Mouse (Mus musculus): ENCODE data around the gene Nav2.

Gene Nav2

DNA sequence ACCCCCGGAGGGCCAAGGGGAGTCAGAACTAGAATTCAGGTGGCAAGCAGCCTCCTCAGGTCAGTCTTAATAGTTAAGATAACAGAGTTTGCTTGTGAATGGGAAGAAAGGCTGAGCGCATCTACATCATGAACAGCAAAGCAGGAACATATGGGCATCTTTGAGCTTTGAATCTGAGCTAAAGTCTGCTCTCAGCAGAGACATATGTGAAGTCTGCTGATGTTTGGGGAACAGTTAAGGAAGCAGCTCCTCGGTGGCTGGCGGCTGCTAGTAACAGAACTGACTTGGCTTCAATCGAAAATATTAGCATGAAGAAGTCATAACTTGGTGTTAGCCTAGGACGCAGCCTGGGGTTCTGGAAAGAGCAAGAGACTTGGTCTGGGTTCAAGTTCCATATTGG, 102.2 kb downstream of the Nav2 start:
- WGBS: 67% methylated on average over 6 of the region's 6 CpGs

DNA sequence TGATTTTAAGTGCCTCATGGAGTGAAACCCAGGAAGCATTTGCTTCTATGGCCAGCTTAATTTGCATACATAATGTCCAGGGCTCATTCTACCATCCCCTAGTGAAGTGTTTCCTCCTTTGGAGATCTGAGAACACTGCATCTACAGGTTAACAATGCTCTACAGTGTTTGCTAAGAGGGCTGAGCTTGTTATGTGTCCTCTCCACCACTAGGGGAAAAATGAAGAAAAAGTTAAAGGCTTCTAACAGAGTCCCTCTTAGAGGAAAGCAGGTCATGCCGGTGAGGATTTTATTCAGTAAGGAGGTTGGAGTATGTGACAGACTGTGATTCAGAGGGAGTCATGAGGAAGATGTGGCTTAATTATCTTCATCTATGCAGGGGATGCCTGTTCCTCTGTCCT, 103.5 kb downstream of the Nav2 start:
- WGBS: 49% methylated on average over 1 of the region's 1 CpGs

DNA sequence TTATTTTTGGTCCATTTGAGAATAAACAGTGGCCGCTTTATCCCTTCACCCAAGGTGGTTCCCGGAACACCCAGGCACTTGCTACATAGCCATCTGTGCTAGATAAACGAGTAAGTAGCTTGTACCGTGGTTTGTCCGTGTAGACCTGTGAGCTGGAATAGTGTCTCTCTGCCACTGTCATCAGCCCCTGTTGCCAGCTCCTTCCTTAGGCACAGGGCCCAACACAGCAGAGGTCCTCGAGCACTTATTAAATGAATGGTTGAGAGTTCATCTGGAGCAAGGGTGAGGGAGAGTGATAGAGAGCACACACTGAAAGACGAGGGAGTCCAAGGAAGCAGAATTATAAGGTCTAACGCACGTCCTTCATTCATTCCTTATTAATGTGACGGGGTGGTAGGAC, 106.0 kb downstream of the Nav2 start:
- WGBS: 94% methylated on average over 10 of the region's 10 CpGs

DNA sequence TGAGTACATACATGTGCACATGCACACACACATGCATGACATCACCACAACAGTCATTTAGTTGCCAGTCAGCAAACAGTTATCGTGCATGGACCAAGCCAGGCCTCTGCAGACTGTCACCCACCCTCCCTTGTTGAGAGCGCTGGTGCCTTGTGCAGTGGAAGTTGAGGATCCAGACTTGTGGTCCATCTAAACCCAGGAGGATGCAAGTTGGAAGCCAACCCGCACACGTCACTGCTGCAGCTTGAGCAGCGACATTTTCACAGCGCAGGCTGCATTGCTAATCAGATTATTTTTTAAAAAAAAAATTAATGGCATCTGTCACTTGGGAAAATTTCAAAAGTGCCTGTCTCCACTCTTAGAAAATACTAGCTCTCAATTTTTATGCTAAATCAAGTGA, 106.8 kb downstream of the Nav2 start:
- WGBS: 92% methylated on average over 6 of the region's 6 CpGs

DNA sequence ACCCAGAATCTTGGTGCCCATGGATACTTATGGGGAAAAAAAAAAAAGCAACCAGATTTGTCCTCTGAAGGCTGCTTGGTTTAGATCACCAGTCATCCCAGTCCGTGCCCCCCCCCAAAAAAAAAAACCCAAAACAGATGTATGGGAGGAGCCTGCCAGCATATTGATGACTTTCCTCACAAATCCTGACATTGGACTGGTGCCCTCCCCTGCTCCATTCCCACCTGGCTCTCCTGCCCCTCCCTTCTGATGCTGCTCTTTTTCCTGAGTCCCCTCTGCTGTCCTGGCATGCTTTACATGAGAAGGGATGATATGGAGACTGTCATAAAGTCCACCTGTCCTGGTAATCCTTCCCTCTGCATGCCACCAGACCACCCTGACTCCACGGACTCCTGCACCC, 107.6 kb downstream of the Nav2 start:
- WGBS: 64% methylated on average over 2 of the region's 2 CpGs

DNA sequence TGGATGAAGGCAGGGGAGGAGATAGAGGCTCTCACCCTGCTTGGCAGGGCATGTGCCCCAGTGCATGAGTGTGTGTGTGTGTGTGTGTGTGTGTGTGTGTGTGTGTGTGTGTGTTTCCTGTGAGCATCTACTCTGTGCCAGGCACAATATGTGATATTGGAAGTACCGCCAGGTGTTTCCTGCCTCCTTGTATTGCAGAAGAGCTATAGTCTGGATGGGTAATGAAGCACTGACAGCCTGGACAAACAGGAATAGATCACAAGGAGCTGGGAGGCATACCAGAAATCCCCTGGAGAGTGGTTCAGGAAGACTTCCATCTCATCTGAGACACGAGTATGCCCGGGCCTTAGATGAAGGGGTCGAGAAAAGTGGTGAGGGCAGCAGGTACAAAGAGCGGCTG, 109.3 kb downstream of the Nav2 start:
- WGBS: 81% methylated on average over 5 of the region's 5 CpGs

DNA sequence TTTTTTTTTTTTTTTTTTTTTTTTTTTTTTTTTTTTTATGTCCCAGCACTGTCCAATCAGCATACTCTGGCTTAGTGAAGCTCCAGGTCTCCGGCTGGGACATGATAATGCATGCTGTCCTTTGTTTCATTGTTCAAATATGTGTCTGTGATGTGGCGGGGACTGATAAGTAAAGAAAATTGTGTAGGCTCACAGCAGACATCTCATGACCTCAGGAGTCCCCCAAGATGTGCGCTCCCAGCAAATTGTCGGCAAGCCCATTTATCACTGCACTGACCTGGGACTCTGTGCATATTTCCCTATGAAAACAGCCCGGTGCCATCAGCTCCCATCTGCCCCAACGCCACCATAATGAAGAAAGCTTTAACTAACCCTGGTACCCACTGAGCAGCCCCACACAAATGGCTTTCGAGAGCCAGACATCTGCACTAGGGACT, 110.0 kb downstream of the Nav2 start:
- 85% methylated on average over 7 of the region's 7 CpGs for WGBS

DNA sequence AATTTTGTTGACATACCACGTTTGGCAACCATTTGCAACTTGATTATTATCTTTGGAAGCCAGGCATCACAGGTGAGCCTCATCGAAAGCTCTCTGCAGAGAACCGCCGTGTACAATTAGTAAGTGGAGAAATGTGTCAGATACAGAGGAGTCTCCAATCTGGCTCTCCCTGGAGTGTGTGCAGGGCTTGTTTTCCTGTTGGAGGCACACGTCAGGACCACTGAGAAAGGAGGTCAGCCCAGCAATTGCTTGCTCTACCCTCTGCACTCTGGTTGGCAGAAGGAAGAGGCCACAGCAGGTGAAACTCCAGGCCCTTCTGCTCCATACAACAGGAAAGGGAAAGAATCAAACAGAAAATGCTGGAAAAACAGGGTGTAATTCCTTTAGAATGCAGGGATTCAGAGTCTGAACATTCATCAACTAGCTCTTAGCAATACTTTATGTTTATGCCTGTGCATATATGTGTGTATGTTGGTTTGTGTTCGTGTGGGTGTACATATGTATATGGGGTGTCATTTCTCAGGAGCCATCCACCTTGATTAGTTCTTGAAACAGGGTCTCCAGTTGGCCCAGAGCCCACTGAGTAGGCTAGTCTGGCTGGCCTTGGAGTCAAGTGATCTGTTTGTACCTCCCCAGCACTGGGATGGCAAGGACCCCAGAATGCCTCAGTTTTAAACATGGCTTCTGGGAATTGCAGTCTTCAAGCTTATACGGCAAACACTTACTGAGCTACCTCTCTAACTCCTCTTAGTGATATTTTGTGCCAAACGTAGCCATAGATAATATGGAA, 116.7 kb downstream of the Nav2 start:
- 81% methylated on average over 8 of the region's 8 CpGs for WGBS

DNA sequence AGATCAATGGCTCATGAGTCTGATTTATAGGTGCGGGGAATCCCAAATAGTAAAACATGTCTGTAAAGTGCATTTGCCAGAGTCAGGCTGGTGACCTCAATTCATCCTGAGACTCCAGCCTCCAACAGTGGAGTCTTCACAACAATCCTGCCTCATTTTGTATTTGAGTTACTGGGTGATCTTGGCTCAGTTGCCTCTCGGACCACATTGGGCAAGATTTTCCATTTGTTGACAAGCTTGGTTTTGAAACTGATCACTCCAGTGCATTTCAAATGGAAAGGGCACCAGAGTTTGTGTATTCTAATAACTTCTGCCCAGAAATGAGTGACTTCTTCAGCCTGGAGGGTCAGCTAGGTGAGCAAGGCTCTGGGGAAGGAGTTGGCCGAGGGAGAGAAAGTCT, 117.5 kb downstream of the Nav2 start:
- WGBS: 85% methylated on average over 3 of the region's 3 CpGs

DNA sequence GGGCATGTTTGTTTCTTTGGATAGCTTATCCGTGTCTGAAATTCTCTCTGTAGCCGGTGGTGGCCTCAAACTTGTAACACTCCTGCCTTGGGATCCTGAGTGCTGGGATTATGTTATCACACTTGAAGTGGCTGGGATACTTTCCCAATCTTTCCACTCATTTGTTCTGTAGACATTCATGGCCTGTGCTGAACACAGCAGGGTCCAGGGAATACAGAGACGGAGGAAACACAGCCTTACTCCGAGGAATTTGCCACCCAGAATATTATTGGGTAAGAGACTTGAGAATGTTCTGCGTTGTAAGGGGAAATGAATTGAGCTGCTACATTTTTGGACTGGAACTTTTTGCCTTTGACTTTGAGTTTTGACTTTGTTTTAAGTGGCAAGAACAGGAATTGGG, 118.0 kb downstream of the Nav2 start:
- whole genome bisulfite sequencing: 68% methylated on average over 5 of the region's 5 CpGs

DNA sequence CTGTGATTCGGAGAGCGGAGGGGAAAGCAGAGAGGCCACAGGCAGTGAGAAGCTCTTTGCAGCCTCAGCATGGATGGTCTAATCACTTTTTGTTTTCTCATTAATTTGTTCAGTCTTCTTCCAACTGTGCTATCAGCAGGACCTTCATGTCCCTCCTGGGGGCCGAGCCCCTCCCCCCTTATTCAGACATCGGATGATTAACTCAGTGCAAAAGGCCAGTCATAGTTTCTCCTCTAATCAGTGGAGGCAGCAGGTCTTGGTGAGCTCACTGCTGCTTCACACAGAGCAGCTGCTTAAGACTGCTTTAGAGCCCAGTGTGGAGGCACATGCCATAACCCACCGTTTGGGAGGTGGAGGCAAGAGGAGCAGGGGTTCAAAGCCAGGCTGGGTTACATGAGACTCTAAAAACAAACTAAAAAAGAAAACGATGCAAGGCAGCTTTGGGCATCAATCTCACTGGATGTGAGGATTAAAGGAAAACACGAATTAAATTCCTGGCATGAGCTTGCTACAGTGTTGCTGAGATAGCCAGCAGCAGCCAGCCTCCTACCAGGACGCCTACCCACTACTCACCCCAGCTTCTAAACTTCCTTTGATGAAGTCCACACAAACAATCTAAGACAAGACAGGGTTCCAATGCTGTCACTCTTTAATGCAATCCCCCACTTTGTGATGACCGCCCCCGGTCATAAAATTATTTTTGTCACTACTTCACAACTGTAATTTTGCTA, 120.9 kb downstream of the Nav2 start:
- WGBS: 52% methylated on average over 10 of the region's 10 CpGs

DNA sequence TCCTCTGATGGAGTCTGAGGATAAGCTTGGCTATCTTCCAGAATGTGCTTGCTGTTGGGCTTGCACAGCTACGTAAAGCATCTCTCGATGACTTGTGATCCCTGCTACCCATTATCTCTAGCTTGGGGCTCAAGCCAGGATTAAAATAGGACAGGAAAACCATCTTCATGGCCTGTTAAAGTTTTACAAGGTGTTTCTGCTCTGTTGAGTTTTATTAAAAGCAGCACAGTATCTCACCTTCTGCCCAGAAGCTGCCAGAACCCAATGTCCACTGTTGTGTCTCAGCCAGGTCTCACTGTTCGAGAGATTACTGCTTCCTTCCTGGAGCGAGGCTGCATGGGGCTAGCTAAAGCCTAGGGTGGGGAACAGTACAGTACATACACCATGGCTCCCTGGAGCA, 123.7 kb downstream of the Nav2 start:
- 73% methylated on average over 4 of the region's 4 CpGs for WGBS

DNA sequence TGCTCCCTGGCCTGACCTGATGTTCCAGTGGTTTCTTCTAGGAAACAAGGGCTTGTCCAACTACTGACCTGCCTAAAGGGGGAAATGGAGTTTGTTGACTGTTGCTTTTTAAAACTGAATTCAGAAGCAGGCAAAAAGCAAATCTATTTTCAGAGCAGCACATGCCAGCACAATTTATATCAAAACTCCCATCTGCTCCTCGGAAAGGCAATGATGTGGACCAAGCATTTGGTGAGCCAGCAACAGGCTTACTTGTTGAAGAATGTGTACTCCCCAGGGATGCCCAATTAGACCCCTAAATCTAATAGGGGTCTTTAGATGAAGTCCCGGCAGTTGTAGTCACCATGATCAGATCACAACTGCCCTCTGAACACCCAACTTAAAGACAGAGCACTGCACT, 125.7 kb downstream of the Nav2 start:
- WGBS: 61% methylated on average over 2 of the region's 2 CpGs

DNA sequence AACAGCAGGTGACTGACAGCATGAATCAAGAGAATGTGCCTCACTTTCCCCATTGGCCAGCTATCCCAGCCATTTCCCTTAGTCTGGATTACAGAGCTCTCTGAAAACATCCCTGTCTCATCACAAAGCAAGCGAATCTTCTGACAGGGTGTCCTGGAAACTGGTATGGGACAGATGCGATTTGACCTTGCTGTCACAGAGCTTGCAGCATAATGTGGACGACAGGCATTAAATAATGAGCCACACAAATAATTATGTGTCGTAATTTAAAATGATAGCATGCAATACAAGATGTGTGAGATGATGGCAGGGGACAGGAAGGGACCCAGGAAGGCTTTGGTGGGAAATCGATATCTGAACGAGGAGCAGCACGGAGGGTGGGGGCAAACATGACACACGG, 131.6 kb downstream of the Nav2 start:
- 94% methylated on average over 8 of the region's 8 CpGs for WGBS

DNA sequence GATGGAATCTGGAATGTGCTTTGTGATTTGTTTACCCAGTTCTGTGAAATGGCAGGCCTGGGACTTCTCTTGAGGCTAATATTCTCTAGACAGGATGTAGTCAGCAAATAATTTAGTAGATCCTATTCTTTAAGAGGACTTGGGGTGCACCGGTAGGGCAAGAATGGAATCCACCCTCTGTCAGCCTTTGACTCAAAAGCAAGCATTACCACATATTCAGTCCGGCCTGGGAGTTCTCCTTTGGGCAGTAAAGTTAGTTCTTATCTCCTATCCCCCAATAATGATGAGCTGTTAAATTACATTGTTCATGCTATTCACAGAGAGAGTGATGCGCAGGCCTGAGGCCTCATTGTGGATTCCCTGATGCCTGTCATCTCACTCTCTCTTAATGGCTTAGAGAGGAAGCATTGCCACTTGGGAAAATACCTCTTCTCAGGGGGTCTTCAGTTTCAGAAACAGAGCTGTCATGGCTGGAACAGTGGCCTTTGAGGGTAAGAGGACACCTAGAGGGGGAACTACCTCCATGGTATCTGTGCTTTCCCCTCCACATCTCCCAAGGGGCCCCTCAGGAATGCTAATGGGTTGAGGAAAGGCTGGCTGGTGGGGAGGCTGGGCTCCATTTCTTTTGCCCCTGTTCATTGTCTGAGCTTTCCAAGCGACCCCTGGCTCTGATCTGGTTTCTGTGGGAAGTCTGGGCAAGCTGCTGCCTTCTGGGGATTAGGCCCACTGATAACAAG, 133.0 kb downstream of the Nav2 start:
- WGBS: 92% methylated on average over 4 of the region's 4 CpGs

DNA sequence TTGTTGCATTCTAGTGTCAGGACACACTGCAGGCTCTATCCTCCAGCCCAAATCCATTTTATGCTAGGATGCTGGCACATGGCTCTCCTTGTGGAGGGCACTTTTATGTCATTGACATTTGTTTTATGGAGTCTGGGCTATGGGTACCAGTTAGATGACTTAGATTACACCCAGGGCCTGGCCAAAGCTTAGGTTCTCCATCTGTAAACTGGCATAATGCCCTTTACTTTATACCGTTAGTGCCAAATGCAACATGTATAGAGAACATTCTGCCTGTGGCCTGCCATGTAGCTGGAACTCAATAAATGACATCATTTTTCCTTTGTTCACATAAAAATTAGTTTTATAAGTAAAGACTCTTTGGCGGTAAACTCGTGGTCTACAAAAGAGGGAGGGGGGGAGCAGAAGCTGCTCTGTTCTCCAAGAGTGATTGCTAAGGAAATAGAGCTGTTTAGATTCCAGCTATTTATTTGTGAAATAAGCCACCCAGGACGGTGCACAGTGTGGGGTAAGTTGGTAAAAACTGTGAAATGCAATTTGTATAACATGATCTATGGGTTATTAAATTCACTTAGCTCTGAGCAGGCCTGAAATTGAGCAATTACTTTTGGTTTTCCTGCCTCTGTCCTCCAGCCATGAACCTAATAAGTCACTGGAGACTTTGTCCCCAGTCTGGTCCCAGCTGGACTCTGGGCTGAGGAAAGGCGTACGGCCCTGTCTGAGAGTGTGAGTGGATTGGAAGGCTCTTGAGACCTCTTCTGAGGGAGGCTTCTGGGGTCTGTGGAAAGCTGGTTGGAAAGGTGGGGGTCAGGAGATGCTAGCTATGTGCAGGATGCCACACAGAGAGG, 137.2 kb downstream of the Nav2 start:
- WGBS: 91% methylated on average over 6 of the region's 6 CpGs

DNA sequence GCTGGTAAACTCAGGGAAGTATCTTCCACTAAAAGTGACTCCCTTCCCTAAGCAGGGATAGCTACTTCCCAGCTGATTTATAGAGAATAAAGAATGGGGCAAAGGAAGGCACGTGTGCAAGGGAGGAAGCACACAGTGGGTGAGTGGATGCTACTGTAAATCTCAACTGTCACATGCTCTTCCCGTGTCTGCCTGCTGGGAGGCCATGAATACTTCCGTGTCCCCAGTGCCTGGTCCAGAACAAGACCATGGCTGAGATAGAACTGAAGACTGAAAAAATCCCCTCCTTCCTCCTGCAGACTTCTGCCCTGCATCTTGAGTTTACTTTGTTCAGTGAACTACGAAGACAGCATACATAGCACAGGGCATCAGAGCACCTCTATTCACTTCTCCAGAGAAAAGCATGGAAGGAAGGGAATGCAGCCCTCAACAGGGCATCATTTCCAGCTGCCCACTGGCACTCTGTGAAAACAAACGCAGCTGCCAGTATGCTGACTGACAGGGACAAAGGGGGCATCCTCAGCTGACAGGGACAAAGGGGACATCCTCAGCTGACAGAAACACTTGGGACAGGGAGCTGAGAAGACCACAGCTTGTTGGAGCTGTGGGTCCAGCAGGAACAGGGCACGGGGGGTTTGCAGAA, 138.0 kb downstream of the Nav2 start:
- WGBS: 65% methylated on average over 6 of the region's 6 CpGs

DNA sequence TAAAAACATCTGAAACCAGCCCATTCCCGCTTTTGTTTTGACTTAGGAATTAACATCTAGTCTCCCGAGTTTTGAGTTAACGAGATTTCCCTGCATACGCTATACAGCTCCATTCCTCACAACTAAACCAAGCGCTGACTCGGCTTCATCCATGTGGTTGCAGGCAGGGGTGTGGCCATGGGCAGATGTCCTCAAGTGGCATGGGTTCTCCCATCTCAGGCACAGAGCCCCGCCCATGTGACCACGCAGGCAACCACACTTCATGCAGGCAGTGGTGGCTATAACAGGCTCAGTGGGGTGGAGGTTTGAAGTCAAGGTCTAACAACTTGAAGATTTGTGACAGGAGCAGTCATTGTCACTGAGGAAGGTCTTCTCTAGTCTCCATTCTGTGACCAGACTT, 138.8 kb downstream of the Nav2 start:
- 70% methylated on average over 8 of the region's 8 CpGs for WGBS

DNA sequence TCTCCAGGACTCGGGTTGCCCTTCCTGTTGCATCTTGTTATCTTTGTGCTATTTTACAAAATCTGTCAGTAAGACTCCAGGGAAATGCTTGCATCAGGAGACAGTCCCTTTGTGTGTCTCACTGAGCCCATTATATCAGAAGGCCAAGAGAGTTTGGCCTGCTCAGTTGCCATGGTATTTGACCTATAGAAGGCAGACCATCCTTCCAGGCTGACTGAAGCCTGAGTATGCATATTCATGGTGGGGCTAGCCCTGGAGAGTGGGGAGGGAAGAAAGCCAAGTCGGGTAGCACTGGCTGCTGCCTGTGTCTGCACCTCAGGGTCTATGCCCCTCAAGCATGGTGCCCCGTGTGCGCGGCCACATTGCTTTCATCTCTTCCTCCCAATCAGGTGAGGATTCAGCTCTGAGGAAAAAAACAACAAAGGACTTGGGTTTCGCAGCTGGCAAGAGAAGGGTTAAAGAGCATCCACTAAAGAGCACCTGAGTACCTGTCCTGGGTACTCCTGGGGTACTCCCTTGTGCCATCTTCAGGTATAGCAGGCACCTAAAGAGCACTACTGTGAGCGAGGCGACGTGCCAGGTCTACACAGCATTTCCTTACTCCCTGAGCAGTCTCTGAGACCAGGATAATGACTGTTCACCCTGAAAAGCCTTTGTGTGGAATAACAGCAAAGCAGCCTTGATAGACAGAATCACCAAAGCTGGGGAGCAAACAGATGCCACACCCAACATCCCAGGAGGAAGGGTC, 144.5 kb downstream of the Nav2 start:
- WGBS: 84% methylated on average over 9 of the region's 9 CpGs

DNA sequence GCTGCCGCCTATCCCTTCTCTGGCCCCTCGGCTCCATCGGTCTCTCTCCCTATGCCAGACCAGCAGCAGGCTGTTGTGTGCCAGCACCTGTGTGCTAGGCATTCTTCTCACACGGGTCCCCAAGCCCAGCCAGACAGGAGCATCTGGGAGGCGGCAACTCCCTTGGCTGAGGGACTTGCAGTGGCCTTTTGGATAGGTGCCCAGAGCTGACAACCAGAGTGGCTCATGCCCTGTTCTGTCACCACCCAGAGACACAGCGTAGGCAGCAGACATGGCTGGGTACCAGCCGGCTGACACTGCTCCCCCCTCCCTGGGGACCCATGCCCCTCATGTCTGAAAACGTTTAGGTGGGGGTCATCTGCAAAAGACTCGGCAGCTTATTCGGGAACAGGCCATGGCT, 146.8 kb downstream of the Nav2 start:
- WGBS: 68% methylated on average over 10 of the region's 10 CpGs
